Comparison of ENCODE assay signal across 11 mouse cellular contexts in genomic region chr12:25132046-25132445, GRCm38 (mm10). TPM values are rescaled to one million over a fixed set of nuclear protein-coding genes. Genes with fewer than 3 reads are reported as not detected.
DNase-seq lines count a peak whose midpoint lies in the region; ATAC-seq and TF ChIP-seq lines count a peak whose summit lies in the region.
"Had no signal": no experiment of that assay in that cellular context is flagged by ENCODE, and none has a peak within 500 bp of the region (broad histone marks: within the 10 kb centered on the region; RNA-seq: fewer than 3 reads in every experiment).

No protein-coding gene starts in this region.

- no peaks in the 10 kb centered on the region for H3K9me3 ChIP-seq in kidney, embryonic 14.5 days (ENCODE audit: control insufficient read depth, low read length)
- H3K9me3 ChIP-seq in liver, embryonic 14.5 days (ENCODE audit: control insufficient read depth, low read length) = no peaks in the 10 kb centered on the region
- H3K9me3 ChIP-seq: limb, embryonic 15.5 days had no signal

- no peak for TF ChIP-seq EP300 in liver, embryonic 14.5 days (IDR thresholded peaks at IDR 0.05; ENCODE audit: low read depth)

- H3K36me3 ChIP-seq in thymus, adult 2 months (ENCODE audit: control insufficient read depth, insufficient read depth, low read length) = no peaks in the 10 kb centered on the region
- no peaks in the 10 kb centered on the region for H3K36me3 ChIP-seq in kidney, embryonic 14.5 days (ENCODE audit: control insufficient read depth, insufficient read depth, low read length)
- no peaks in the 10 kb centered on the region for H3K36me3 ChIP-seq in liver, embryonic 14.5 days (replicated peaks; ENCODE audit: control insufficient read depth, insufficient read depth, low read depth)
- H3K36me3 ChIP-seq: limb, embryonic 15.5 days had no signal

- H3K4me1 ChIP-seq in thymus, adult 2 months (replicated peaks; ENCODE audit: control insufficient read depth, insufficient read depth, low read length) = peaks cover 17% of the 10 kb centered on the region
- peaks cover 38% of the 10 kb centered on the region for H3K4me1 ChIP-seq in kidney, embryonic 14.5 days (ENCODE audit: control insufficient read depth, insufficient read depth, low read length)
- peaks cover 0 to 26% of the 10 kb centered on the region in 2 experiments; a peak in 3 of 4 replicates for H3K4me1 ChIP-seq in liver, embryonic 14.5 days (replicated peaks; ENCODE audit: control insufficient read depth in 2 of 2, insufficient read depth in 2 of 2, low read length in 1 of 2)

- H3K9ac ChIP-seq in kidney, embryonic 14.5 days (ENCODE audit: low read depth, low read length) = no peak overlapping the region
- H3K9ac ChIP-seq in liver, embryonic 14.5 days (replicated peaks) = no peak overlapping the region
- H3K9ac ChIP-seq: limb, embryonic 15.5 days had no signal

- TF ChIP-seq CTCF in thymus, adult 2 months (IDR thresholded peaks at IDR 0.05; ENCODE audit: borderline replicate concordance, control insufficient read depth, extremely low read depth, insufficient read depth, low read length, poor library complexity) = no peak
- TF ChIP-seq CTCF in liver, embryonic 14.5 days (IDR thresholded peaks at IDR 0.05; ENCODE audit: low read depth) = no peak

- no peak for TF ChIP-seq POLR2A in thymus, adult 2 months (IDR thresholded peaks at IDR 0.05; ENCODE audit: control insufficient read depth, extremely low read depth, insufficient read depth, low read length, poor library complexity)

- ATAC-seq in kidney, embryonic 14.5 days (ENCODE audit: low FRiP score, low TSS enrichment) = peak; percentile 74
- ATAC-seq in liver, embryonic 14.5 days (ENCODE audit: insufficient read depth) = peak; percentile 73
- no peak for ATAC-seq in activated CD4-positive, CD25-positive, alpha-beta regulatory T cell, adult 4 months

- no peak overlapping the region for H3K4me2 ChIP-seq in kidney, embryonic 14.5 days (replicated peaks; ENCODE audit: low read depth, low read length)
- no peak overlapping the region for H3K4me2 ChIP-seq in liver, embryonic 14.5 days (ENCODE audit: low read depth)
- H3K4me2 ChIP-seq: limb, embryonic 15.5 days had no signal

- H3K4me3 ChIP-seq in thymus, adult 2 months (ENCODE audit: control insufficient read depth, insufficient read depth, low read length) = no peak overlapping the region
- no peak overlapping the region for H3K4me3 ChIP-seq in kidney, embryonic 14.5 days (ENCODE audit: low read length)
- no peak overlapping the region for H3K4me3 ChIP-seq in liver, embryonic 14.5 days (ENCODE audit: insufficient read depth in 1 of 2, low read depth in 2 of 2, low read length in 2 of 2)
- H3K4me3 ChIP-seq: limb, embryonic 15.5 days had no signal

- H3K27ac ChIP-seq in thymus, adult 2 months (ENCODE audit: control insufficient read depth, insufficient read depth, low read length) = no peak overlapping the region
- H3K27ac ChIP-seq in kidney, embryonic 14.5 days (ENCODE audit: low read depth, low read length) = 0 out of 2 replicates have a peak overlapping the region, but pooled peaks have one; percentile 42
- no peak overlapping the region for H3K27ac ChIP-seq in liver, embryonic 14.5 days
- H3K27ac ChIP-seq: limb, embryonic 15.5 days had no signal

- H3K27me3 ChIP-seq in thymus, adult 2 months (ENCODE audit: control insufficient read depth, insufficient read depth, low read length) = no peaks in the 10 kb centered on the region
- no peaks in the 10 kb centered on the region for H3K27me3 ChIP-seq in kidney, embryonic 14.5 days (ENCODE audit: control insufficient read depth, insufficient read depth, low read length)
- H3K27me3 ChIP-seq in liver, embryonic 14.5 days (ENCODE audit: control insufficient read depth, insufficient read depth, low read length) = no peaks in the 10 kb centered on the region
- H3K27me3 ChIP-seq: CH12.LX; limb, embryonic 15.5 days had no signal

- peak; percentile 13 for DNase-seq in thymus, adult 2 months
- no peak for DNase-seq in thymus, adult 18-20 months
- peak in 2 of 3 experiments; percentile 5 to 20 for DNase-seq in liver, embryonic 14.5 days (ENCODE audit: low read depth in 3 of 3, low spot score in 3 of 3)
- DNase-seq in yolk sac, embryonic 10.5 days (ENCODE audit: low spot score) = peak; percentile 72
- no peak for DNase-seq in left cerebral cortex, adult 18-20 months (ENCODE audit: low spot score in 2 of 2)
- DNase-seq in ovary, postnatal 36 days (ENCODE audit: low spot score) = no peak
- DNase-seq: gastrocnemius, postnatal 14 days had no signal

- WGBS in thymus, adult 2 months = 57% methylated on average over 12 of the region's 12 CpGs
- 24% methylated on average over 12 of the region's 12 CpGs for WGBS in kidney, embryonic 14.5 days
- 42% methylated on average over 12 of the region's 12 CpGs for WGBS in liver, embryonic 14.5 days (ENCODE audit: insufficient replicate concordance)

RNA-seq across cellular contexts. Expression of gene Id2, which starts 35.1 kb away (rescaled TPM):
- 114 and 118 TPM in 2 replicates for polyA plus RNA-seq in thymus, adult 2 months (2012; rRNA removed)
- 577 and 698 TPM in 2 replicates for polyA plus RNA-seq in kidney, embryonic 14.5 days (2014; fragmentation: Nextera tagmentation; extraction: Ambion mirVana)
- 46.3 and 57.7 TPM in 2 replicates for polyA plus RNA-seq in liver, embryonic 14.5 days (2012; rRNA removed)
- 111 and 114 TPM in 2 replicates for polyA plus RNA-seq in liver, embryonic 14.5 days (2014; fragmentation: Nextera tagmentation; extraction: Ambion mirVana)
- 100 to 1,000 TPM; 302 to 334 TPM for polyA plus RNA-seq in activated CD4-positive, CD25-positive, alpha-beta regulatory T cell, adult 4 months (2017; shearing (Covaris generic))
- total RNA-seq in left cerebral cortex, adult 18-20 months (2021) = 100 to 1,000 TPM; 127 to 156 TPM

Comparison
In these comparisons a context has a peak if more than half of its experiments do, and no peak if none do; other contexts are left out.
1. DNase-seq: peak in thymus, adult 2 months (single experiment), liver, embryonic 14.5 days (2 of 3) and yolk sac, embryonic 10.5 days (single experiment); none in thymus, adult 18-20 months (0 of 2), left cerebral cortex, adult 18-20 months (0 of 2) and ovary, postnatal 36 days (single experiment).